Mouse (Mus musculus) bone marrow macrophage, adult 2 months (primary cell): ENCODE measurements around the gene Iqcf4. TPM values are rescaled to one million over a fixed set of nuclear protein-coding genes. Genes with fewer than 3 reads are reported as not detected.
"Not testable (repeated sequence)": the region's sequence is repeated elsewhere in the genome, so short reads cannot be mapped to it uniquely, and the experiment has no call there.

Experiments
- H3K27ac ChIP-seq: 2 replicates; pipeline ENCODE4 v1.5.1; 2012; ENCODE audit warnings: low read depth, low read length; ENCODE audit not compliant: insufficient read depth
- H3K4me1 ChIP-seq: 2 replicates; pipeline ENCODE4 v1.6.1; 2012; ENCODE audit warnings: low read length; ENCODE audit not compliant: control insufficient read depth, insufficient read depth
- H3K4me3 ChIP-seq: 2 replicates; pipeline ENCODE4 v1.5.1; 2012; ENCODE audit warnings: mild to moderate bottlenecking, low read length, moderate library complexity; ENCODE audit not compliant: insufficient read depth
- CTCF ChIP-seq: IDR thresholded peaks from 2 replicates; pipeline ENCODE4 v1.5.1; 2012; ENCODE audit warnings: low read depth, mild to moderate bottlenecking, low read length, moderate library complexity
- POLR2A ChIP-seq: IDR thresholded peaks from 2 replicates; pipeline ENCODE4 v1.6.1; 2012; ENCODE audit warnings: mild to moderate bottlenecking, low read depth, low read length, borderline replicate concordance
- polyA plus RNA-seq: library from polyadenylated mRNA; stranded (reverse); fragments of >200 nt; gene quantifications from 2 replicates; pipeline ENCODE4 v1.2.4, GENCODE M21; 2012; ENCODE audit not compliant: missing spikeins, insufficient read depth, insufficient read length

Iqcf4 gene
- not detected in 2 replicates for polyA plus RNA-seq

DNA sequence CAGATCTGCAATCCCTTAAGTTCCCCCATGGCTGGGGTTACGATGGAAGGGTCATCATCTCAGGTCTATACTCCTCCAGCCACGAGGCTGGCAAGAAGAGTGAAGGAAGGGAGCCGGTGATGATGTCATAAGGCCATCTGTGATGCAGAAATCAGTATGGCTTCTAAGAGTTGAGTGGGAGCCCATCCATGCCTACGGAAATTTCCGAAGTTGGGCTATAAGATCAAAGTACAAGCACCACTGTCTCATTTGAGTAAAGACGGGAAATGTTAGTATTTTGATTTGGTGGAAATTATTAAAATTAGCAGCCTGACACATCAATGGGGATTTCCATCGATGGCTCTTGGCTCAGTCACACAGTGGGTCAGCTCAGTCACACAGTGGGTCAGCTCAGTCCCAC lies at the start of gene Iqcf4:
Gene Iqcf4, minus strand, starts transcription at position 101 of the 400 bp plus-strand sequence.
- TF ChIP-seq POLR2A (no peak), CTCF (no peak)
- Histone ChIP-seq H3K4me3 (no peak within 1 kb of the TSS), H3K4me1 (peaks cover 16% of the 10 kb centered on the region), H3K27ac (no peak within 1 kb of the TSS)

DNA sequence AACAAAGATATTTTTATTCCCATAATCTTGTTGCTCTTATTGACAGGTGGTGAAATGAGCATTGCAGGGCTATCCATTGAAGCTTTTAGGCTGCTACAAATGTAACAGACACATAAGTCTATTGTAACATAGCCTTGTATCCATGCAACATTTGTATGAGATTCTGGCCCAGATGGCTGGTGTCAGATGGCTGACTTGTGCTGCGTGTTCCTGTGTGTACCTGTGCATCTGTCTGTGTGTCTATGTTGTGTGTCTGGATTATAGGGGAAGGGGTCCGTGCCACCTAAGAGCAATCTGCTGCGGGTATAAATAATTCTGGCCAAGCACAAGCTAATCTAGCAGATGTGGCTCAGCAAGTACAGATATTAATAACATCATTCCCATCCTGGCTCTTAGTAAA lies 46.7 kb upstream of the Iqcf4 start:
- Histone ChIP-seq H3K4me1 (no peaks in the 10 kb centered on the region), H3K27ac (no peak overlapping the region), H3K4me3 (no peak overlapping the region)
- TF ChIP-seq POLR2A (no peak), CTCF (no peak)

DNA sequence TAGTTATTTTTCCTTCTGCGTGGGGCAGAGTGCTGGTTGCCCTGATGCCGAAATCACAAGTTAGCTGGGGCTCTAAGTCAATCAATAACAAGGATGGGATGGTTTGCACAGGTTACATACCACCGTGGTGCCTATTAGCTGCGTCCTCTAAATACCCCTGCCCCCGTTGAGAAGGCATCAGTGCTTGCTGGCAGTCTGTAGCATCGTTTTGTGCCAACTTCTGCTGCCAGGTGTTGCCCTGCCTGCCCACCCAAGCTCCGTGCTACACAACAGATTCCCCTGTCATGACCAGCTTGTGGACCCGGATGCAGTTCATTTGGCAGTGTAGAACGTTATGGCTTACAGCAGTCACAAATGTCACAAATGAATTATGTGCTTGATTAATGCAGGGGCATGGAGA lies 45.5 kb upstream of the Iqcf4 start:
- no peak for TF ChIP-seq CTCF
- TF ChIP-seq POLR2A: no peak
- Histone ChIP-seq H3K4me1 (no peaks in the 10 kb centered on the region), H3K4me3 (no peak overlapping the region), H3K27ac (no peak overlapping the region)

DNA sequence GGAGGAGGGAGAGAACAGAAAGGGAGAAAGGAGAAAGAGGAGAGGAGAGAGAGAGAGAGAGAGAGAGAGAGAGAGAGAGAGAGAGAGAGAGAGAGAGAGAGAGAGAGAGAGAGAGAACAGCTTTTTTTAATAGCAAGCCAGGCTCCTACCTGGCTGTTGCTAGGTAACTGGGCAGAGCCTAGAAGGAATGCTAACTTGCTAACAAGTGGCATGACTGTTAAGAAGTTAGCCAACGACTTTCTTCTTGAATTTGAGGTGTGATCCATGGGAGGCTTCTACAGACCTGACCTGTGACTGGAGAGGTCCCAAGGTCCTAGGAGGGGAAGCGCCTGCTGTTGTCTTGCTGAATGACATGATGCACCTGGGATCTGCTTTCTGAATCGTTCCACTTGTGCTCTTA lies 43.8 kb upstream of the Iqcf4 start:
- no peak for TF ChIP-seq CTCF
- no peak for TF ChIP-seq POLR2A
- no peaks in the 10 kb centered on the region for H3K4me1 ChIP-seq
- H3K4me3 ChIP-seq: no peak overlapping the region
- H3K27ac ChIP-seq: no peak overlapping the region

DNA sequence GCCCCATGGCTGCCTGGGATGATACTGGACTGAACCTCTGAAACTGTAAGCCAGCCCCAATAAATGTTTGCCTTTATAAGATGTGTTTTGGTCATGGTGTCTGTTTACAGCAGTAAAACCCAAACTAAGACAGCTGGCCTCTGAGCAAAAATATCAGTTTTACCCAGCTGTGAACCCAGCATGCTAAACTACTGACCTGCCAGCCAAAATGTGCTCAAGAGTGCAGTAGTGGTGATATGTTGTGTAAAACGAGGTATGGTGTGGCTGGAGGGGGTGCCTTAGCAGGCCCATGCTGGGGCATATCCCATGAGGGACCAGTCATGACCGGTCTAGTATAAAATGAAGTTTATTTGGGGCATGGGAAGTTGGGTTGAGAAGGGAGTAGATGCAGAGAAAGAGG lies 43.2 kb upstream of the Iqcf4 start:
- H3K27ac ChIP-seq: no peak overlapping the region
- H3K4me1 ChIP-seq: no peaks in the 10 kb centered on the region
- no peak for TF ChIP-seq CTCF
- TF ChIP-seq POLR2A: no peak
- no peak overlapping the region for H3K4me3 ChIP-seq

DNA sequence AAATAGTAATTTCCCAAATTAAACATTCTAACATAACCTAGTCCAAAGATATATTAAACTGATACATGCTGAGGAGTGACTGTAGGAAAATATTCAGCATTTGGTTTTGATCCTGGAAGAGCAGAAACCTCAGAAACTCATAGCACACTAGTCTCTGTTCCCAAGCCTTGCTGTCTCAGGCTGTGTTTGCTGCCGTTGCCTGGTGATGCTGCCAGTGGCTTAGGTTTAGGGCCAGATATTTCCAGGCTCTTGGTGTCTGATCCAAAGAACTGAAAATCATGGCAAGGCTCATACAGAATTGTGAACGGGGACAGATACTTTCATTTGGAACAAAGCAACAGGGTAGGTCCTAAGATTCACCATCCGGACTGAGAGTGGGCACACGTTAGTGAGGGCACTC lies 39.9 kb upstream of the Iqcf4 start:
- no peak overlapping the region for H3K27ac ChIP-seq
- H3K4me1 ChIP-seq: no peaks in the 10 kb centered on the region
- TF ChIP-seq CTCF (no peak), POLR2A (no peak)
- no peak overlapping the region for H3K4me3 ChIP-seq

DNA sequence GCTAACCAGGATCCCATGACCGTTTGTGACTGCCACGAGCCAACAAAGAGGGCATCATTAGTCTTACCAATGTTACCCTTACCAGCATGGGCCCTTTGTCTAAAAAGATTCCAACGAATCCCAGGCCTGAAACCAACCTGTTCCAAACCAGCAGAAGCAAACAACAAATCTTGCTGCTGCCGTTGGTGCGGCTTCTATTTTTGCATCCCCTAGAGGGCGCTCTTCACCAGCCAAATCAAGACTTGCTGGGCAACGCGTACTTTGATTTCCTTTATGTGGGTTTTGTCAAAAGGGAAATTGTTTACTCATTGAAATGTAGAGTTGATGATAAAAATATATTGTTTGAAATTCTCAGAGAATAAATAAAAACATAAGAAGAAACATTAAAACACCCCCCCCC lies 29.8 kb upstream of the Iqcf4 start:
- Histone ChIP-seq H3K4me1 (no peaks in the 10 kb centered on the region), H3K27ac (no peak overlapping the region), H3K4me3 (no peak overlapping the region)
- TF ChIP-seq CTCF (peak; percentile 78), POLR2A (no peak)

DNA sequence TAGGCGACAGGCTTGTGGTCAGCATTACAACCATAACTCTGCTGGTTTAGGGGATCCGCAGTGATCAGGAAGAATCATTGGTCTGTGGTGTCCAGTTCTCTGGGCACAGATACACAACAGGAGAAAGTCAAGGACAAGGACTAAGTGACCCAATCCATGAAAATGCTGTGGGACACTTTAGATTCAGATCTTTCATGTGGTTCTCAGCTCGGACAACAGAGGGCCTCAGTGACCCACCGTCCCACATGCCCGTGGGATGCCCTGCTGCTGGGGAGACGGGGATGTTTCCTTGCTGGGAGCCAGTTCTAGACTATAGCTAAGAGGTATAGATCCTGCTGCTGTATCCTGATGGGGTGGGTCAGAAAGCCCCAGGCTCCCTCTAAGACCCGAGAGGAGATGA lies 27.7 kb upstream of the Iqcf4 start:
- H3K4me1 ChIP-seq: no peaks in the 10 kb centered on the region
- H3K27ac ChIP-seq: no peak overlapping the region
- TF ChIP-seq CTCF: no peak
- no peak for TF ChIP-seq POLR2A
- H3K4me3 ChIP-seq: no peak overlapping the region

DNA sequence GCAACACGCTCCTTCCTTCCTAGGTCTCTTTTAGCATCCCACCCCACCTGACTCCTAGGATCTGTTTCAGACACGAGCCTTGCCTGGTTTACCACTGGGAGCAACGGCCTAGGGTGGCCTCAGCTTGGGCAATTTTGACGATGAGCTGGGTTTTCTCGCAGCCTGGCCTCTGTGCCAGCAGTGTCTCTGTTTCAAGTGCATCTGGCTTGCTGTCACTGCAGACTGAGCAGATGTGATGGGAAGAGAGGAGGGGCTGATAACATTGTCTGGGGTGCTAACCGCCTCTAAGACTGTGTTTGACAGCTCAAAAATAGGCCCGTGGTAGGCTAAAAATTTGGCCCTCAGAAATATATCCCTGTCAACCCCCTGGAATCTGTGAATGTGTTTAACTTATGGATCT lies 25.0 kb upstream of the Iqcf4 start:
- Histone ChIP-seq H3K4me3 (no peak overlapping the region), H3K27ac (no peak overlapping the region), H3K4me1 (no peaks in the 10 kb centered on the region)
- TF ChIP-seq CTCF (no peak), POLR2A (no peak)

DNA sequence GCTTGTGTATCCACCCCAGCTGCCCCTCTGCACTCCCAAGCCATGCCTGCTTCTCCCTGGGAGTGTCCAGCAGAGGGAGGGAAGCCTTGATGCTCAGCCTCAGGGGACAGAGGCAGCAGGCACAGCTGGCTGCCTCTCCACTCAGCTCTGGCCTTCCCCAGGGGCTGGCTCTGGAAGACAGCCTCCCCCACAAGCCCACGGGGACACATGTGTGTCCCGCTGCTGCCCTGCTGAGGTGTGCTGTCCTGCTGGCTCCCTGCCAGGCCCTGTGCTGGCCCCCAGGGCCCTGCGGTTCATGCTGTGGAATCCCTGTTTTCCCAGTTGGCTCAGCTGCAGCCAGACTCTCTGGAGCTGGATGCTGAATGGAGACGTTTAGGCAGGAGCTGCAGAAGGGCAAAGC lies 24.6 kb upstream of the Iqcf4 start:
- H3K4me3 ChIP-seq, H3K4me1 ChIP-seq, H3K27ac ChIP-seq: not testable (repeated sequence)

DNA sequence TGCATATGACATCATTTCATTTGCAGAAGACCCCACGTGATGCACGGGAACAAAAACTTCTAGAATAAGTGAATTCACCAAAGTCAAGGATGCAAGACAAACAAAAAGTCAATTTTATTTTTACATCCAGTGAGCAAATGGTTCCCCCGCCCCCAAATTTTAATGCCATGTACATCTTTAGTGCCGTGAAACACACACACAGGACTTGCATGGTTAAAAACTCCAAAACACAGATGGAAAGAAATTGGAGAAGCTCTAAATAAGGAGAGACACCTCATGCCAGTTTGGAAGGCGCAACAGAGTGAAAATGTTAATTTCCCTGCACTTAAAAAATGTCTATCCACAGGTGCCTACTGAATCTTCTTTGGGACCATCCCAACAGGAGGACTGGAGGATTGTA lies 21.4 kb upstream of the Iqcf4 start:
- H3K27ac ChIP-seq: no peak overlapping the region
- no peaks in the 10 kb centered on the region for H3K4me1 ChIP-seq
- no peak for TF ChIP-seq POLR2A
- TF ChIP-seq CTCF: no peak
- no peak overlapping the region for H3K4me3 ChIP-seq
